Mouse (Mus musculus): ENCODE measurements at regions not wholly inside any gene's neighbourhood (a gene's known extent, or its start where the extent isn't known, plus 50 kb on each side); places are given as distances from the start of the nearest gene placed in this dataset.

DNA sequence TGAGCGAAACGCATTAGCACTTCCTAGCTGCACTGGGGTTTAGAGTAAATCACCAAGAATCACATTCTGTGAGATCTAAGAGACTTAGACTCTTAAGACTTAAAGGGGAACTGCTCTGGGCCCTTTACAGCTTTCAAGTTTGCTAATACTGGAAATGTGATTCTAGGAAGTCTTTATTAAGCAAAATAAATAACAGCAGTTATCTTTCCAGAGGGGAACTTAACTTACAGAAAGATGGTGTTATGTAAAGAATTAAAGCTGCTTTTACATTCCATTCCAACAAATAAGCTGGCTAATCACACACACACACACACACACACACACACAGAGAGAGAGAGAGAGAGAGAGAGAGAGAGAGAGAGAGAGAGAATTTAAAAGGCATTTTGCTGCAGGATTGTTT lies 131.1 kb downstream of the Otol1 start:
- TF ChIP-seq CTCF (IDR thresholded peaks at IDR 0.05; ENCODE audit: low read depth) = no peak
- no peak for TF ChIP-seq EP300 (IDR thresholded peaks at IDR 0.05; ENCODE audit: low read depth)

Measured in heart, postnatal 0 days (tissue).